Mouse (Mus musculus) ES-E14 (cell line): ENCODE measurements around the gene Gnb2.

Source experiments
- CHD2 ChIP-seq: IDR thresholded peaks from 2 replicates; pipeline ENCODE4 v1.6.1; 2014; ENCODE audit warnings: mild to moderate bottlenecking, low read depth, low read length, inconsistent platforms
- ZC3H11A ChIP-seq: IDR thresholded peaks from 2 replicates; pipeline ENCODE4 v1.6.1; 2012; ENCODE audit warnings: low read depth, mild to moderate bottlenecking, inconsistent platforms, low read length, borderline replicate concordance
- ZNF384 ChIP-seq: IDR thresholded peaks from 2 replicates; pipeline ENCODE4 v1.6.1; 2012; ENCODE audit warnings: low read depth, low read length, inconsistent platforms

DNA sequence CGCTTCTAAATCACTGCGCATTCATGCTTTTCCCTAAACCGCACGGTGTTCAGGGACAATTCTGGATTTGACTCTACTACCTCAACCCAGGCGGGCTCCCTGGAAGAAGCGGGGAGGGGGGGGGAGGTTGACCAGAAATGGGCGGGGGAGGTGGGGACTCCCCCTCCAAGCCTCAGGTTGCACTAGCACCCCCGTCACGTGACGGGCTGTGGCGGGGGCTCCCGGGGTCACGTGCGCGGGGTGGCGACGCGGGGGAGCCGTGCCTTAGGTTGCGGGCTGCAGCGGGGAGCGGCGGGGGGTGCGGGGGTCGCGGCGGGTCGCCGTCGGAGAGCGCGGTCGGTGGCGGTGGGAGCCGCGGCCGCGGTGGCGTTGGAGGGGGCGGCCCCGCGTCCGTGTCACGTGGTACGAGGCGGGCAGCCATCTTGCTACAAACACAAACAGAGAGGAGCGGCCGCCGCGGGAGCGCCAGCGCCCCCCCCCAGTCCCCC is 23.3 kb downstream of the Gnb2 start:
- TF ChIP-seq ZC3H11A = no peak
- TF ChIP-seq CHD2 = no peak
- TF ChIP-seq ZNF384 = no peak
